Mouse (Mus musculus): Measurements from ENCODE around the gene Rad51. TPM values are rescaled to one million over a fixed set of nuclear protein-coding genes. Genes with fewer than 3 reads are reported as not detected.
A peak's percentile ranks its signal among the peaks of the same experiment; 100 is the strongest.

Gene Rad51
- 1 to 10 TPM; 1.8 TPM for total RNA-seq (2021)
- long read RNA-seq, experiment 1, partial matches to known transcripts: 0 of 2 reads
- long read RNA-seq, experiment 1, other reads (novel, unspliced or antisense): 1 of 2 reads
- long read RNA-seq, experiment 2, partial matches to known transcripts: 0 of 4 reads
- long read RNA-seq, experiment 2, other reads (novel, unspliced or antisense): 2 of 4 reads

DNA sequence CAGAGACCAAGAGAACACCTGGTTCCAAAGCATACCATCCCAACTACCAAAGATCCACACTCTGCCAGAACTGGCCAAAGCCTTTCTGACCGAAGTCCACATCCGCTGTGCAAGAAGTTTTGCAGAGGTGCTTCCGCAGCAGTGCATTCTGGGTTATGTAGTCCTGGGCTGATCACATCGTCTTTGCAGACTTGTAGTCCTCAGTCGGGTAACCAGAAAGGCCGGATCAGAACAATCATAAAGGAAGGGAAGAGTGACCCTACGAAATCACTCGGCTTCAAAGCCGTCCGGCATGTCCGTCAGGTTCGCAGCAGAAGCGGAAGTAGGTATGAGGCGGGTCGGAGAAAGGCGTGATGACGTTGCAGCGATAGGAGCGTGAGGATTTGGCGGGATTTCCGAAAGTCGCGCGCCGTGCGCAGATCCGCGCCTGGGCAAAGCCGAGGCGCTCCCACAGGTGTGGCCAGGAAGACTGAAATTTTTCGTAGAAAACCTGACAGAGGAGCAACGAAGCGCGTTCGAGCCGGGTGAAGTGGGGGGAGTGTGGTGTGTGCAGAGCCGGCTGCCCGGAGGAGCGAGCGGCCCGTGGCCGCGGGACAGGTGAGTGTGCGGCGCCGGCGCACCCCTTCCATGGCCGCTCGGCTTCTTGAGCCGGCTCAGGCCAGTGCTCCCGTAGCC is at the start of gene Rad51:
Gene Rad51, plus strand, starts transcription at position 356 of the 675 bp plus-strand sequence.
- peak; percentile 88 to 92 for DNase-seq (ENCODE audit: low spot score in 2 of 2)

DNA sequence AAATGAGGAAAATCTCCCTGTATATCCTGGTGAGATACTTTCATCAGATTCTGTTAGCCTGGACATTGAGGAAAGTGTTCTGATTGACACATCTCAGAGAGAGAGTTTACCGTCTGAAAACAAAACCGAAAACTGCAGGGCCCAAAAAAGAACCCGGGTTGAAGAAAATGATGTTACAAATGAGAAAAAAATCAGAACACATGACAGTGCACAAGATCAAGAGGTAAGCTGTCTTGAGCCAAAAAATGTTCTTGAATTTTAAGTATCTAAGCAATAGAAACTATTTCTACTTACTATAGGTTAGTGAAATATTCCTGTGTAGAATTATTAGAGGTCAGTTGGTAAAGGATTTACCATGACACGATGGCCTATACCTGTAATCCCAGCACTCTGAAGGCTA is 40.2 kb upstream of the Rad51 start:
- no peak for DNase-seq (ENCODE audit: low spot score in 2 of 2)

DNA sequence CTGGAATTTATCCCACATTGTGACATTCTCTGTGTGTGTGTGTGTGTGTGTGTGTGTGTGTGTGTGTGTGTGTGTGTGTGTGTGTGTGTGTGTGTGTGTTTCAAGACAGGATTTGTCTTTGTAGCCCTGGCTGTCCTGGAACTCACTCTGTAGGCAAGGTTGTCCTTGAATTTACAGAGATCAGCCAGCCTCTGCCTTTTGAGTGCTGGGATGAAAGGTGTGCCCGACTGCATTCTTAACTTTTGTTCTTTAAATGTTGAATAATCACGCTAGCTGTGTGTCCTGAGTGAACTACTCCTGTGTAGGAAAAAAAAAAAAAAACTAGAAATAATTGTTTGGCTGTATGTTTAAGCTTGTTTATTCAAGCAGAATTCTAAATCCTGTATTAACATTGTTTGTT is 26.4 kb upstream of the Rad51 start:
- no peak for DNase-seq (ENCODE audit: low spot score in 2 of 2)

DNA sequence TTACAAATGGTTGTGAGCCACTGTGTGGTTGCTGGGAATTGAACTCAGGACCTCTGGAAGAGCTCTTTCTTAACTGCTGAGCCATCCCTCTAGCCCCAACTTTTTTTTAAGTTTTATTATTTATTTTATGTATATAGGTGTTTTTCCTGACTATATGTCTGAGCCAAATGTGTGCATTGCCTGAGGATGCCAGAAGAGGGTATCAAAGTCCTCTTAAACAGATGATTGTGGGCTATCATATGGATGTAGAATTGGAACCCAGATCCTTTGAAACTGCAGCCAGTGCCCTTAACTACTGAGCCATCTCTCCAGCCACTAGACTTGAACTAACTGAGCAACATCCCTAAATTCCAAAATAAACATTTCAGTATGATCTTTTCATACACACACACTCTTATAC is 11.0 kb upstream of the Rad51 start:
- DNase-seq (ENCODE audit: low spot score in 2 of 2): no peak

- DNase-seq (ENCODE audit: low spot score in 2 of 2): no peak
Observed at GRCm38 (mm10) chr2:119106583-119106982, 6.0 kb upstream of the Rad51 start.

DNA sequence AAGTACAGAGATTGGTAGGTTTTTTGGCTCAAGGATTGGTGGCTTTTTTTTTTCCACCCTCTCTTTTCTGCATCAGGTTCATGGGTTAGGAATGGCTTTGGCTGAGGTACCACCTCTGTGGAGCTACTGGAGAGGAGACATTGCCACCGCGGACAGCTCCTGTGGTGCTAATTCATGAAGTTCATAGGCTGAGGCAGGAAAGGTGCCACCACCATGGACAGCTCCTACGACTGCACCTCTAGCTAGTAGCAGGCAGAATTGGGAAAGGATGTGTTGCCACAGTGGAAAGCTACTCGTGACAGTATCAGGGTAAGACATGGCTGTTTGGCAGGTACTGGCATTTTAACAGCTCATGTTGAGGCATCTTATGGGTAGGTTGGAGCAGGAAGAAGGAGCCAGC is 4.0 kb upstream of the Rad51 start:
- DNase-seq (ENCODE audit: low spot score in 2 of 2): no peak

DNA sequence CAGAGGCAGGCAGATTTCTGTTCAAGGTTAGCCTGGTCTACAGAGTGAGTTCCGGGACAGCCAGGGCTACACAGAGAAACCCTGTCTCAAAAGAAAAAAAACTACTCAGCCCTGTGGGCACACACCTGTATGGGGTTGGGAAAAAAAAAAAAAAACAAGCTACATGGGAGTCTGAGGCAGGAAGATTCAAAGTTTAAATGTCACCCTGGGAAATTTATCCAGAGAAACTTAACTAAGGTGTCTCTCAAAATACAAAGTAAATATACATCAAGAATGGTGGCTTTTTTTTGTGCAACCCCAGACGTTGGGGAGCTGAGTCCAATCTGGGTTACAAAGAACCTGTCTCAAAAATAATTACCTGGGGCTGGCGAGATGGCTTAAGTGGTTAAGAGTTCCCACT is 1.5 kb upstream of the Rad51 start:
- no peak for DNase-seq (ENCODE audit: low spot score in 2 of 2)

DNA sequence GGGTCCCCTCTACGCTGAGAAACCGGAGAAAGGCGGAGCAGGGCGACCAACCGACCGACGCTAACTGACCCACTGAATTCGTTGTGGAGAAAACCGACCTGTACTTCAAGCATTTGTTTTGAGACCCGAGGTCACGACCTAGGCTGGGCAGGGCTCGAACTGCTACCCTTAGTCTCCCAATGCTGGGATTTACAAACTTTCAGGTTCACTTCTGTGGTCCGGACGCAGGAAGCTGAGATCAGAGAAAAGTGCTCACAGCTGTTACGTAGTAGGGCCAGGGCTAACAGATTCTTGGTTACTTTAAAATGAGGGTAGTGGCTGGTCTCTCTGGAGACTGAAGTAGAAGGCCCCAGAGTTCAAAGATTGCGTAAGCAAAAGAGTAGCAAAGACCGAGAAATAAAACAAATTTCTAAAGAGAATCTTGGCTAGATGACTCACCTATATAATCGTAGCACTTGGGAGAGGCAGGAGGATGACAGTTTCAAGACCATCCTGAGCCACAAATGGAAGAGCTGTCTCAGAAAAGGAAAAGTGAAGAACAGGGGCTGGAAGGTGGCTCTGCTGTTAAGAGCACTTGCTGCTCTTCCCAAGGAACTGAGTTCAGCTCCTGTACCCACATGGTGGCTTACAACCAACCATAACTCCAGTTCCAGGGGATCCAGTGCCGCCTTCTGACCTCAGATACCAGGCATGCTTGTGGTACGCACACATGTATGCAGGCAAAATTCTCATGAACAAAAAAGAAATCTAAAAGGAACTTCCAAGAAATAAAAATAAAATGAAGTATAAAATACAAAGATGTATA is 730 bp downstream of the Rad51 start:
- no peak for DNase-seq (ENCODE audit: low spot score in 2 of 2)

DNA sequence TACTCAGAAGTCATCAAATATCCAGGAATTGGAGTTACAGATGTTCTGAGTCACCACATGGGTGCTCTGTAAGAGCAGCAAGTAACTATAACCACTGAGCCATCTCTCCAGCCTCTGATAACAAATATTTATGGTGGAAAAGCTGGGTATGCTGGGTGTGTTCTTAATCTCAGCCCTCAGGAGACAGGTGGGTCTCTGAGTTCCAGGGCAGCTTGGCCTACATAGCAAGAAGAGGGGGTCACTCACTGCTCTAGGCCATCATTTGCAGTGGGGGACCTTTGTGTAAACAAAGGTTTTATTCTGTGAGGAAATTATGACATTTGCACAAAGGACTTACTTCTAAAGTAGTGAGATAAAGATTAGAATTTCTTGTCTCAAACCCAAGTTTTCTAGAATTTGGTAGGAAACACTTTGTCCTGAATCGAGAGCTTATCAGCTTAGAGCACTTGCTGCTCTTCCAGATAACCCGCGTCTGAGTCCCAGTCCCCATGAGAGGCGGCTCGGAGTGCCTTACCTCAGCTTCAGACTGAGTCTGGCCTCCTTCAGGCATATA is 23.8 kb downstream of the Rad51 start:
- DNase-seq (ENCODE audit: low spot score in 2 of 2): no peak

DNA sequence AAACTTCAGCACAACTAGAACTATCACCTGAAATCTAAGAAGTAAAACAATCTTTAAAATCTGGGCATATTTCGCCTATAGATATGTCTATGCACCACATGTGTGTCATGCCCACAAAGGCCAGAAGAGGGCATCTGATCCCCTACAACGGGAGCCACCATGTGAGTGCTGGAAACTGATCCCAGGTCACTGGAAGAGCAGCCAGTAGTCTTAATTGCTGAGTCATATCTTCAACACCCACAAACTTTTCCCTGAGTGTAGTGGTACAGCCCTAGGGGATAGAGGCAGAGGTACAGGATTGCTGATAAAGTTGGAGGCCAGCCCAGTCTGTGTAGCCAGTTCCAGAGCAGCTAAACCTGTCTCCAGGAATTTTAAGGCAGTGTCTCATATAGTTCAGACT is 32.6 kb downstream of the Rad51 start:
- no peak for DNase-seq (ENCODE audit: low spot score in 2 of 2)

DNA sequence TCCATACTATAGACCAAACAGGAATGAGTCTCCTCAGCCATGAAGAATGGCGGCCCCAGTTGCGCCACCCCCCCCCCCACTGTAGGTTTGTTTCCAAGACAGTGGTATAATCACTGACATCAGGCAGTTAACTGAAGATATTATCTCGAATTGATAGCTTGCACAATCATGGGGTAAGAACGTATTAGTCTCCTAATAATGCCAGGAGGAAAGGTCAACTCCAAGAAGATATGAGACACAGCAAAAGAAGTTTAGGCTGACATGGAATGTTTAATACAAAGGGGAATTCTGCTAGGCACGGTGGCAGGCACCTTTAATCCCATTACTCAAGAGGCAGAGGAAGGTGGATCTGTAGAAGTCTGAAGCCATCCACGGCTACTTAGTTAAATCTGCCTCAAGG is 33.8 kb downstream of the Rad51 start:
- DNase-seq (ENCODE audit: low spot score in 2 of 2): no peak

GRCm38 (mm10) chr2:119147160-119147678 is 34.6 kb downstream of the Rad51 start:
- no peak for DNase-seq (ENCODE audit: low spot score in 2 of 2)

GRCm38 (mm10) chr2:119147775-119148174 is 35.2 kb downstream of the Rad51 start:
- no peak for DNase-seq (ENCODE audit: low spot score in 2 of 2)

- no peak for DNase-seq (ENCODE audit: low spot score in 2 of 2)
Observed at GRCm38 (mm10) chr2:119152255-119152654, 39.7 kb downstream of the Rad51 start.

DNA sequence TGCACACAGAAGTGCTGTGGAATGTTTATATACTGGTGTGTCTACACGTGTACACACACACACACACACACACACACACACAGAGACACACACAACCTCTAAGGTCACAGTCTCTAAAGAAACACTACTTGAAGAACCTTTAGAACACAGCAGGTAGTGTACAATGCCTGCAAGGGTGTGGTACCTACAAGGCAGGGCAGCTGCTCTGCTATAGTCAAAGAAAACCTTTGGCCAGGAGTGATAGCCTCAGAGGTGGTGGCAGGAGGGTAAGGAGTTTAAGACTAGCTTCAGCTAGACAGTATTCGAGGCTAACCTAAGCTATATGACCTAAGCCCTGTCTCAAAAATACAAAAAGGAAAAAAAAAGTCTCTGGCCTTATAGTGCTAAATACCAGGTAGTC is 42.1 kb downstream of the Rad51 start:
- no peak for DNase-seq (ENCODE audit: low spot score in 2 of 2)

- no peak for DNase-seq (ENCODE audit: low spot score in 2 of 2)
Observed at GRCm38 (mm10) chr2:119155388-119155787, 42.8 kb downstream of the Rad51 start.

- DNase-seq (ENCODE audit: low spot score in 2 of 2): peak in 1 of 2 experiments; percentile 28
Observed at GRCm38 (mm10) chr2:119156081-119156680, 43.6 kb downstream of the Rad51 start.

- peak; percentile 94 to 97 for DNase-seq (ENCODE audit: low spot score in 2 of 2)
Observed at GRCm38 (mm10) chr2:119156681-119157572, 44.3 kb downstream of the Rad51 start, which contains the start of gene Rmdn3. Rmdn3 (minus strand) TSS chr2:119157034.

- no peak for DNase-seq (ENCODE audit: low spot score in 2 of 2)
Observed at GRCm38 (mm10) chr2:119157836-119158235, 45.2 kb downstream of the Rad51 start.

DNA sequence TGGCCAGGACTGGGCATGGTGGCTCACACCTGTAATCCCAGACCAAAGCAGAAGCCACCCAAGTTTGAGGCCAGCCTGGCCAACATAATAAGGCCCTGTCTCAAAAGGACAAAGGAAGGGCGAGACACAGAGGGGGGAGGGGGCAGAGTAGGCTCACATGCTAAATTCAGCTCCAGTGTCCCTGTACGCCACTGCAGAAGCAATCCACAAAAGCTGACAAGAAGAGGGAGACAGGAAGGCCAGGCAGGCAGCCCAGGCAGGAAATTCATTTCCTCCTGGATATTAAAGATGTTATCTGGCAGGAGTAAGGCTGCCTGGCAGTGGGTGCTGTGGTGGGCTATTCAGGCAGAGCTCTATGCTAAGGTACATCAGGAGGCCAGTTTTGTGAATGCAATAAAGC is 48.7 kb downstream of the Rad51 start:
- no peak for DNase-seq (ENCODE audit: low spot score in 2 of 2)
